Mouse (Mus musculus): Measurements from ENCODE around the gene Enkur.

- TF ChIP-seq GATA1 (IDR thresholded peaks at IDR 0.05; ENCODE audit: low read length): no peak
- no peak for TF ChIP-seq TAL1 (IDR thresholded peaks at IDR 0.05; ENCODE audit: low read length)
These were observed 630 bp upstream of the Enkur start for GRCm38 (mm10) chr2:21205831-21206159.

Measured in erythroblast, embryonic 14.5 days (primary cell).